Mouse (Mus musculus) liver, embryonic 14.5 days (tissue): ENCODE results near the gene Rmnd5a. TPM values are rescaled to one million over a fixed set of nuclear protein-coding genes. Genes with fewer than 3 reads are reported as not detected.
A peak's percentile ranks its signal among the peaks of the same experiment; 100 is the strongest.

ENCODE experiments used
- ATAC-seq: fragments of 200-750 bp; cut with Nextera tagmentation; 2 replicates; pipeline ENCODE4 v1.8.0; 2017; ENCODE audit warnings: moderate number of reproducible peaks, mild to moderate bottlenecking, moderate library complexity; ENCODE audit not compliant: insufficient read depth
- DNase-seq, 3 experiments: peaks; one replicate each; pipeline ENCODE4 v3.0.0-alpha.2; 2012 to 2013; ENCODE audit warnings: low read depth in 3 of 3, low spot score in 3 of 3
- H3K27ac ChIP-seq: fragments of 300-500 bp; sonication (generic); 2 replicates; pipeline ENCODE4 v1.5.1; 2014; ENCODE audit warnings: moderate library complexity, mild to moderate bottlenecking, control low read depth, inconsistent platforms
- H3K27me3 ChIP-seq: fragments of 300-500 bp; sonication (generic); 2 replicates; pipeline ENCODE4 v1.6.1; 2014; ENCODE audit warnings: mild to moderate bottlenecking, low read length, moderate library complexity; ENCODE audit not compliant: control insufficient read depth, insufficient read depth
- H3K36me3 ChIP-seq: fragments of 300-500 bp; sonication (generic); replicated peaks from 2 replicates; pipeline ENCODE4 v1.6.1; 2014; ENCODE audit warnings: low read depth; ENCODE audit not compliant: control insufficient read depth, insufficient read depth
- H3K4me1 ChIP-seq, 2 experiments: fragments of 200-500 bp in 1 of 2; fragments of 300-500 bp in 1 of 2; sonication (generic) in 1 of 2; replicated peaks; 2 replicates each; pipeline ENCODE4 v1.6.1; 2012 to 2014; ENCODE audit warnings: antibody characterized with exemption in 1 of 2, inconsistent platforms in 1 of 2, low read length in 1 of 2; ENCODE audit not compliant: control insufficient read depth in 2 of 2, insufficient read depth in 2 of 2
- H3K4me2 ChIP-seq: fragments of 300-500 bp; sonication (generic); 2 replicates; pipeline ENCODE4 v1.6.1; 2014; ENCODE audit warnings: low read depth, mild to moderate bottlenecking, control low read depth, moderate library complexity
- H3K4me3 ChIP-seq, 2 experiments: fragments of 200-500 bp in 1 of 2; fragments of 300-500 bp in 1 of 2; sonication (generic) in 1 of 2; 2 replicates each; pipeline ENCODE4 v1.5.1; 2012 to 2014; ENCODE audit warnings: low read depth in 2 of 2, low read length in 2 of 2, mild to moderate bottlenecking in 2 of 2, control low read depth in 1 of 2, inconsistent platforms in 1 of 2, moderate library complexity in 1 of 2; ENCODE audit not compliant: insufficient read depth in 1 of 2
- H3K9ac ChIP-seq: fragments of 300-500 bp; sonication (generic); replicated peaks from 2 replicates; pipeline ENCODE4 v1.6.1; 2014; ENCODE audit warnings: mild to moderate bottlenecking, control low read depth, moderate library complexity
- H3K9me3 ChIP-seq: fragments of 300-500 bp; sonication (generic); 2 replicates; pipeline ENCODE4 v1.6.1; 2016; ENCODE audit warnings: low read length, mixed read lengths; ENCODE audit not compliant: control insufficient read depth
- CTCF ChIP-seq: IDR thresholded peaks from 2 replicates; pipeline ENCODE4 v1.5.1; 2016; ENCODE audit warnings: antibody characterized with exemption, low read depth, control low read depth
- EP300 ChIP-seq: IDR thresholded peaks from 2 replicates; pipeline ENCODE4 v1.6.1; 2016; ENCODE audit warnings: antibody characterized with exemption, low read depth
- WGBS: fragments of 180-500 bp; shearing (Covaris S2); extraction: QIAGEN DNeasy Blood & Tissue Kit; methylation state at CpG from one replicate; pipeline ENCODE4 v1.1.7; 2014; ENCODE audit not compliant: insufficient replicate concordance; 5-methylcytosine and 5-hydroxymethylcytosine counted together
- polyA plus RNA-seq, 2 experiments: library from polyadenylated mRNA; depleted of rRNA in 1 of 2; stranded (reverse) in 1 of 2; unstranded in 1 of 2; fragments of >200 nt; fragmentation: Nextera tagmentation in 1 of 2; extraction: Ambion mirVana in 1 of 2; gene quantifications; 2 replicates each; pipeline versions ENCODE4 v1.2.1 to v1.2.3; 2012 to 2014

The Rmnd5a gene
- polyA plus RNA-seq (2012; rRNA removed) (10.3 and 14.8 TPM in 2 replicates), polyA plus RNA-seq (2014; fragmentation: Nextera tagmentation; extraction: Ambion mirVana) (4.5 and 4.7 TPM in 2 replicates)

GRCm38 (mm10) chr6:71440492-71441250, at the start of gene Rmnd5a:
TSS of gene Rmnd5a (minus strand) at chr6:71440637.
- H3K4me2 ChIP-seq: peak within 1 kb of the TSS; percentile 99
- peak within 1 kb of the TSS; percentile 86 to 88 for H3K4me3 ChIP-seq
- DNase-seq: peak; percentile 99
- H3K27me3 ChIP-seq: no peaks in the 10 kb centered on the region
- TF ChIP-seq CTCF (peak; percentile 84), EP300 (peak; percentile 65)
- H3K4me1 ChIP-seq: peaks cover 19% of the 10 kb centered on the region in 2 experiments
- WGBS: under 1% methylated on average over 74 of the region's 75 CpGs
- peak within 1 kb of the TSS; percentile 95 for H3K9ac ChIP-seq
- no peaks in the 10 kb centered on the region for H3K9me3 ChIP-seq
- H3K27ac ChIP-seq: peak within 1 kb of the TSS; percentile 85
- no peaks in the 10 kb centered on the region for H3K36me3 ChIP-seq
- peak; percentile 95 for ATAC-seq

DNA sequence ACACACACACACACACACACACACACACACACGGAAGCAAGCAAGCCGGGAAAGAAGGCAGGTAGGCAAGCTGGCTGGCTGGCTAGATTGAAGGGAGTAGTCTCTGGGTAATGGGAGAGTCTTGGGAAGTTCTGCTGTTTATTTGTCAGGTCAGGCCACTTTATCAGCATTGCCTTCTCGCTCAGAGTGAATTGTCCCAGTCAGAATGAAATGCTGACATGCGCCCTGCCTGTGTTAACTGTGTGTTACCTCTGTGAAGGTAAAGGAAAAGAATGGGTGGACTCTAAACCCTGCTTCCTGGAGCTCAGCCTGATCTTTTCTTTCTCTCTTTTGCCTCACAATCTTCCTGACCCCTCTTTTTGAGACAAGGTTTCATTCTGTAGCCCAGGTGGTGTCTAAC, 47.5 kb upstream of the Rmnd5a start:
- TF ChIP-seq CTCF (no peak), EP300 (no peak)
- DNase-seq (no peak), ATAC-seq (no peak)
- Histone ChIP-seq H3K9me3 (no peaks in the 10 kb centered on the region), H3K36me3 (no peaks in the 10 kb centered on the region), H3K4me3 (no peak overlapping the region), H3K27me3 (no peaks in the 10 kb centered on the region), H3K9ac (no peak overlapping the region), H3K27ac (no peak overlapping the region), H3K4me2 (no peak overlapping the region), H3K4me1 (peaks cover 0 to 5% of the 10 kb centered on the region in 2 experiments; a peak in 1 of 4 replicates)
- WGBS: 36% methylated on average over 3 of the region's 4 CpGs

DNA sequence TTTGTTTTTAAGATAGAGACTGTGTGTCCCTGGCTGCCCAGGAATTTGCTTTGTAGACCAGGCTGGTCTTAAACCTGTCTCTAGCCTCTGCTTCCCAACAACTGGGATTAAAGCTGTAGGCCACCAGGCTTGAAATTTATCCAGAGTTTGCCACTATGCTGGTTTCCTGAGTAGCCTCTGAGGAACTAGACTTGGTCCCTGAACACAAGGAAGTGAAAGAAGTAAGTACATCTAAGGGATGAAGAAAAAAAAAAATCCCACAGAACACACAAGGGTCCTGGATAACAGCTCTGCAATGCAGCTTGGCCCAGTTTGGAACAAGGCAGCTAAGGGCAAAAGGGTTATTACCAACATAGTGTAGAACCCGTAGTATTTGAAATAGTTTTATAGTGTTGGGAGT, 46.4 kb upstream of the Rmnd5a start:
- TF ChIP-seq CTCF (no peak), EP300 (no peak)
- Histone ChIP-seq H3K4me3 (no peak overlapping the region), H3K4me2 (no peak overlapping the region), H3K9ac (no peak overlapping the region), H3K27ac (no peak overlapping the region), H3K27me3 (no peaks in the 10 kb centered on the region), H3K9me3 (no peaks in the 10 kb centered on the region), H3K4me1 (peaks cover 0 to 5% of the 10 kb centered on the region in 2 experiments; a peak in 1 of 4 replicates), H3K36me3 (no peaks in the 10 kb centered on the region)
- no peak for ATAC-seq
- DNase-seq: no peak
- WGBS: 50% methylated on average over 1 of the region's 1 CpGs

DNA sequence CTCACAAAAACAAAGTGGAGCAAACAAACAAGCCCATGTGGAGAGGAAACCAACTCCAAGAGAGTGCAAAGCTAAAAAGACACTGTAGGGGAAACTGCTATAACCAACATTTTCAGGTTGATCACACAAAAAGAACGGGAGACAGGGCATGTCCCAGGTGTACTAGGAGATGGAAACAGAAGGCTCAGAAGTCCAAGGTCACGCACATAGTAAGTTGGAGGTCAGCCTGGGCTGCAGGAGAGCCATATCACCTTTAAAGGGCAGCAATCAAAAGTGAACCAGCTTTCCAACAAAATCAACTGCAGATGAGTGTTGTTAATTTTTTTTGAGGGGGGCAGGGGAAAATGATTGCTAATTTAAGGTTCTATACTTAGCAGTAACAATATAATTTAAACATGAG, 45.8 kb upstream of the Rmnd5a start:
- Histone ChIP-seq H3K4me1 (peaks cover 0 to 5% of the 10 kb centered on the region in 2 experiments; a peak in 1 of 4 replicates), H3K4me2 (no peak overlapping the region), H3K27me3 (no peaks in the 10 kb centered on the region), H3K4me3 (no peak overlapping the region), H3K9ac (no peak overlapping the region), H3K9me3 (no peaks in the 10 kb centered on the region), H3K27ac (no peak overlapping the region), H3K36me3 (no peaks in the 10 kb centered on the region)
- TF ChIP-seq EP300 (no peak), CTCF (no peak)
- no peak for ATAC-seq
- WGBS: 61% methylated on average over 2 of the region's 2 CpGs
- no peak for DNase-seq

DNA sequence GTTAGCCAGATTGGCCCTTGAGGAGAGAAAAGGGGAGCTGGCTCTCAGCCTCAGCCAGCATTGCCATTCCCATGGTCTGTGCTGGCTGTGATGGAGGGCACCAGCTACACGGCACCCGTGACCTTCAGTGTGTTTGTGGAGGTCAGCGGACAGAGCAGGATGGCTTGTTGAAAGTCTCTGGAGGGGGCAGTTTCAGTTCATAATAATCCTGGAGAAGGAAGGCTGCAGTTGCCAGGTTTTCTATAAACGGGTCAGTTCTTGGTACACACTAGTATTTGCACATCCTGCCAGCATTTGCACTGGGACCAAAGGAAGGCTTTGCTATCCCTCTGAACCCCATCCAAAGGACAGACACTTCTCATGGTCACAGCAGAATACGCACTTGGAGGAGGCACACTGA, 44.8 kb upstream of the Rmnd5a start:
- Histone ChIP-seq H3K4me3 (no peak overlapping the region), H3K4me2 (no peak overlapping the region), H3K36me3 (no peaks in the 10 kb centered on the region), H3K27me3 (no peaks in the 10 kb centered on the region), H3K27ac (no peak overlapping the region), H3K9me3 (no peaks in the 10 kb centered on the region), H3K9ac (no peak overlapping the region), H3K4me1 (peaks cover 0 to 5% of the 10 kb centered on the region in 2 experiments; a peak in 1 of 4 replicates)
- DNase-seq (no peak), ATAC-seq (no peak)
- no peak for TF ChIP-seq CTCF
- TF ChIP-seq EP300: no peak
- 71% methylated on average over 5 of the region's 5 CpGs for WGBS
